Mouse (Mus musculus) heart, embryonic 11.5 days (tissue): ENCODE measurements around the gene Slc4a4. TPM values are rescaled to one million over a fixed set of nuclear protein-coding genes. Genes with fewer than 3 reads are reported as not detected.
"Not testable (repeated sequence)": the region's sequence is repeated elsewhere in the genome, so short reads cannot be mapped to it uniquely, and the experiment has no call there.

Experiments
- ATAC-seq: fragments of 200-750 bp; cut with Nextera tagmentation; replicated peaks from 2 replicates; pipeline ENCODE4 v1.8.0; 2017; ENCODE audit warnings: moderate library complexity; ENCODE audit not compliant: insufficient number of reproducible peaks, low FRiP score, low TSS enrichment
- H3K27ac ChIP-seq: fragments of 300-500 bp; sonication (generic); 2 replicates; pipeline ENCODE4 v1.5.1; 2014; ENCODE audit warnings: mild to moderate bottlenecking, low read depth, low read length
- H3K27me3 ChIP-seq: fragments of 300-500 bp; sonication (generic); 2 replicates; pipeline ENCODE4 v1.6.1; 2014; ENCODE audit warnings: mild to moderate bottlenecking, low read length, mixed read lengths; ENCODE audit not compliant: control insufficient read depth, insufficient read depth
- H3K36me3 ChIP-seq: fragments of 300-500 bp; sonication (generic); 2 replicates; pipeline ENCODE4 v1.6.1; 2014; ENCODE audit warnings: mild to moderate bottlenecking, low read length, moderate library complexity, mixed read lengths; ENCODE audit not compliant: control insufficient read depth, insufficient read depth
- H3K4me1 ChIP-seq: fragments of 300-500 bp; sonication (generic); 2 replicates; pipeline ENCODE4 v1.6.1; 2014; ENCODE audit warnings: low read length; ENCODE audit not compliant: control insufficient read depth, insufficient read depth
- H3K4me2 ChIP-seq: fragments of 300-500 bp; sonication (generic); 2 replicates; pipeline ENCODE4 v1.6.1; 2014; ENCODE audit warnings: mild to moderate bottlenecking, moderate library complexity
- H3K4me3 ChIP-seq: fragments of 300-500 bp; sonication (generic); 2 replicates; pipeline ENCODE4 v1.5.1; 2014; ENCODE audit warnings: low read depth, low read length
- H3K9ac ChIP-seq: fragments of 300-500 bp; sonication (generic); 2 replicates; pipeline ENCODE4 v1.6.1; 2014; ENCODE audit warnings: mild to moderate bottlenecking, low read depth, low read length, moderate library complexity
- H3K9me3 ChIP-seq: fragments of 300-500 bp; sonication (generic); replicated peaks from 2 replicates; pipeline ENCODE4 v1.6.1; 2016; ENCODE audit warnings: low read length; ENCODE audit not compliant: control insufficient read depth
- WGBS: fragments of 180-500 bp; shearing (Covaris S2); extraction: QIAGEN DNeasy Blood & Tissue Kit; methylation state at CpG from one replicate; pipeline ENCODE4 v1.1.7; 2014; ENCODE audit not compliant: insufficient replicate concordance; 5-methylcytosine and 5-hydroxymethylcytosine counted together
- polyA plus RNA-seq: library from polyadenylated mRNA; unstranded; fragments of >200 nt; fragmentation: Nextera tagmentation; extraction: Ambion mirVana; gene quantifications from 2 replicates; pipeline ENCODE4 v1.2.1, GENCODE M21; 2014

Gene Slc4a4
- polyA plus RNA-seq, 1 experiment from 2014 or later, result 3.4 TPM

GRCm38 (mm10) chr5:88983652-88984051, 97.0 kb downstream of the Slc4a4 start:
- no peak overlapping the region for H3K9ac ChIP-seq
- H3K27me3 ChIP-seq, result no peaks in the 10 kb centered on the region
- no peak for ATAC-seq
- no peak overlapping the region for H3K4me2 ChIP-seq
- no peaks in the 10 kb centered on the region for H3K36me3 ChIP-seq
- no peak overlapping the region for H3K27ac ChIP-seq
- peaks cover 16% of the 10 kb centered on the region for H3K4me1 ChIP-seq
- no peaks in the 10 kb centered on the region for H3K9me3 ChIP-seq
- no peak overlapping the region for H3K4me3 ChIP-seq
- WGBS, result 80% methylated on average over 7 of the region's 7 CpGs

GRCm38 (mm10) chr5:88989018-88989417, 102.4 kb downstream of the Slc4a4 start:
- no peak overlapping the region for H3K27ac ChIP-seq
- no peaks in the 10 kb centered on the region for H3K27me3 ChIP-seq
- H3K9ac ChIP-seq, result no peak overlapping the region
- H3K4me2 ChIP-seq, result no peak overlapping the region
- no peaks in the 10 kb centered on the region for H3K4me1 ChIP-seq
- H3K9me3 ChIP-seq, result no peaks in the 10 kb centered on the region
- no peak for ATAC-seq
- no peaks in the 10 kb centered on the region for H3K36me3 ChIP-seq
- no peak overlapping the region for H3K4me3 ChIP-seq

- no peak overlapping the region for H3K9ac ChIP-seq
- no peaks in the 10 kb centered on the region for H3K36me3 ChIP-seq
- H3K27ac ChIP-seq, result no peak overlapping the region
- H3K4me3 ChIP-seq, result no peak overlapping the region
- no peak overlapping the region for H3K4me2 ChIP-seq
- no peaks in the 10 kb centered on the region for H3K9me3 ChIP-seq
- no peak for ATAC-seq
- no peaks in the 10 kb centered on the region for H3K27me3 ChIP-seq
- WGBS, result 79% methylated on average over 9 of the region's 9 CpGs
- H3K4me1 ChIP-seq, result no peaks in the 10 kb centered on the region
These were observed 103.7 kb downstream of the Slc4a4 start for GRCm38 (mm10) chr5:88990196-88990747.

- H3K4me1 ChIP-seq, ATAC-seq, H3K36me3 ChIP-seq, H3K27me3 ChIP-seq, H3K27ac ChIP-seq, H3K9me3 ChIP-seq, H3K4me3 ChIP-seq, H3K9ac ChIP-seq, H3K4me2 ChIP-seq: not testable (repeated sequence)
- 74% methylated on average over 2 of the region's 2 CpGs for WGBS
These were observed 104.7 kb downstream of the Slc4a4 start for GRCm38 (mm10) chr5:88991309-88991708.

- H3K4me3 ChIP-seq, result no peak overlapping the region
- ATAC-seq, result no peak
- H3K27me3 ChIP-seq, result no peaks in the 10 kb centered on the region
- H3K27ac ChIP-seq, result no peak overlapping the region
- no peak overlapping the region for H3K4me2 ChIP-seq
- H3K9me3 ChIP-seq, result no peaks in the 10 kb centered on the region
- H3K4me1 ChIP-seq, result no peaks in the 10 kb centered on the region
- no peaks in the 10 kb centered on the region for H3K36me3 ChIP-seq
- no peak overlapping the region for H3K9ac ChIP-seq
- WGBS, result 86% methylated on average over 5 of the region's 5 CpGs
These were observed 107.9 kb downstream of the Slc4a4 start for GRCm38 (mm10) chr5:88994533-88994932.

GRCm38 (mm10) chr5:88996246-88996645, 109.6 kb downstream of the Slc4a4 start:
- H3K9ac ChIP-seq, result no peak overlapping the region
- no peaks in the 10 kb centered on the region for H3K4me1 ChIP-seq
- no peaks in the 10 kb centered on the region for H3K9me3 ChIP-seq
- WGBS, result 92% methylated on average over 8 of the region's 8 CpGs
- ATAC-seq, result no peak
- no peak overlapping the region for H3K4me2 ChIP-seq
- H3K36me3 ChIP-seq, result no peaks in the 10 kb centered on the region
- no peak overlapping the region for H3K4me3 ChIP-seq
- H3K27ac ChIP-seq, result no peak overlapping the region
- H3K27me3 ChIP-seq, result no peaks in the 10 kb centered on the region

GRCm38 (mm10) chr5:88997277-88997676, 110.7 kb downstream of the Slc4a4 start:
- Histone ChIP-seq H3K27me3 (no peaks in the 10 kb centered on the region), H3K36me3 (no peaks in the 10 kb centered on the region), H3K4me2 (no peak overlapping the region), H3K27ac (no peak overlapping the region), H3K9ac (no peak overlapping the region), H3K4me1 (no peaks in the 10 kb centered on the region), H3K4me3 (no peak overlapping the region), H3K9me3 (no peaks in the 10 kb centered on the region)
- no peak for ATAC-seq
- 69% methylated on average over 6 of the region's 6 CpGs for WGBS

- Histone ChIP-seq H3K27me3 (no peaks in the 10 kb centered on the region), H3K36me3 (no peaks in the 10 kb centered on the region), H3K27ac (no peak overlapping the region), H3K4me3 (no peak overlapping the region), H3K4me2 (no peak overlapping the region), H3K9ac (no peak overlapping the region), H3K4me1 (no peaks in the 10 kb centered on the region), H3K9me3 (no peaks in the 10 kb centered on the region)
- no peak for ATAC-seq
- WGBS, result 84% methylated on average over 6 of the region's 6 CpGs
These were observed 113.2 kb downstream of the Slc4a4 start for GRCm38 (mm10) chr5:88999793-89000192.

GRCm38 (mm10) chr5:89000598-89000997, 114.0 kb downstream of the Slc4a4 start:
- Histone ChIP-seq H3K4me1 (no peaks in the 10 kb centered on the region), H3K4me2 (no peak overlapping the region), H3K9ac (no peak overlapping the region), H3K4me3 (no peak overlapping the region), H3K36me3 (no peaks in the 10 kb centered on the region), H3K9me3 (no peaks in the 10 kb centered on the region), H3K27ac (no peak overlapping the region), H3K27me3 (no peaks in the 10 kb centered on the region)
- no peak for ATAC-seq
- WGBS, result 91% methylated on average over 7 of the region's 7 CpGs
